Mouse (Mus musculus): ENCODE data around the gene Smyd3.

GRCm38 (mm10) chr1:179047931-179048596, 469.8 kb downstream of the Smyd3 start:
- TF ChIP-seq CTCF (IDR thresholded peaks at IDR 0.05; ENCODE audit: low read depth, low read length) = no peak
- no peak for TF ChIP-seq POLR2A (IDR thresholded peaks at IDR 0.05; ENCODE audit: borderline replicate concordance, low read depth, low read length)

Measured in bone marrow macrophage, adult 2 months (primary cell).